Mouse (Mus musculus) liver, embryonic 14.5 days (tissue): Measurements from ENCODE around the gene Serpine1. TPM values are rescaled to one million over a fixed set of nuclear protein-coding genes. Genes with fewer than 3 reads are reported as not detected.

Source experiments
- ATAC-seq: fragments of 200-750 bp; cut with Nextera tagmentation; 2 replicates; pipeline ENCODE4 v1.8.0; 2017; ENCODE audit warnings: moderate number of reproducible peaks, mild to moderate bottlenecking, moderate library complexity; ENCODE audit not compliant: insufficient read depth
- DNase-seq, 3 experiments: peaks; one replicate each; pipeline ENCODE4 v3.0.0-alpha.2; 2012 to 2013; ENCODE audit warnings: low read depth in 3 of 3, low spot score in 3 of 3
- H3K27ac ChIP-seq: fragments of 300-500 bp; sonication (generic); 2 replicates; pipeline ENCODE4 v1.5.1; 2014; ENCODE audit warnings: moderate library complexity, mild to moderate bottlenecking, control low read depth, inconsistent platforms
- H3K27me3 ChIP-seq: fragments of 300-500 bp; sonication (generic); 2 replicates; pipeline ENCODE4 v1.6.1; 2014; ENCODE audit warnings: mild to moderate bottlenecking, low read length, moderate library complexity; ENCODE audit not compliant: control insufficient read depth, insufficient read depth
- H3K36me3 ChIP-seq: fragments of 300-500 bp; sonication (generic); replicated peaks from 2 replicates; pipeline ENCODE4 v1.6.1; 2014; ENCODE audit warnings: low read depth; ENCODE audit not compliant: control insufficient read depth, insufficient read depth
- H3K4me1 ChIP-seq, 2 experiments: fragments of 200-500 bp in 1 of 2; fragments of 300-500 bp in 1 of 2; sonication (generic) in 1 of 2; replicated peaks; 2 replicates each; pipeline ENCODE4 v1.6.1; 2012 to 2014; ENCODE audit warnings: antibody characterized with exemption in 1 of 2, inconsistent platforms in 1 of 2, low read length in 1 of 2; ENCODE audit not compliant: control insufficient read depth in 2 of 2, insufficient read depth in 2 of 2
- H3K4me2 ChIP-seq: fragments of 300-500 bp; sonication (generic); 2 replicates; pipeline ENCODE4 v1.6.1; 2014; ENCODE audit warnings: low read depth, mild to moderate bottlenecking, control low read depth, moderate library complexity
- H3K4me3 ChIP-seq, 2 experiments: fragments of 200-500 bp in 1 of 2; fragments of 300-500 bp in 1 of 2; sonication (generic) in 1 of 2; 2 replicates each; pipeline ENCODE4 v1.5.1; 2012 to 2014; ENCODE audit warnings: low read depth in 2 of 2, low read length in 2 of 2, mild to moderate bottlenecking in 2 of 2, control low read depth in 1 of 2, inconsistent platforms in 1 of 2, moderate library complexity in 1 of 2; ENCODE audit not compliant: insufficient read depth in 1 of 2
- H3K9ac ChIP-seq: fragments of 300-500 bp; sonication (generic); replicated peaks from 2 replicates; pipeline ENCODE4 v1.6.1; 2014; ENCODE audit warnings: mild to moderate bottlenecking, control low read depth, moderate library complexity
- H3K9me3 ChIP-seq: fragments of 300-500 bp; sonication (generic); 2 replicates; pipeline ENCODE4 v1.6.1; 2016; ENCODE audit warnings: low read length, mixed read lengths; ENCODE audit not compliant: control insufficient read depth
- CTCF ChIP-seq: IDR thresholded peaks from 2 replicates; pipeline ENCODE4 v1.5.1; 2016; ENCODE audit warnings: antibody characterized with exemption, low read depth, control low read depth
- EP300 ChIP-seq: IDR thresholded peaks from 2 replicates; pipeline ENCODE4 v1.6.1; 2016; ENCODE audit warnings: antibody characterized with exemption, low read depth
- WGBS: fragments of 180-500 bp; shearing (Covaris S2); extraction: QIAGEN DNeasy Blood & Tissue Kit; methylation state at CpG from one replicate; pipeline ENCODE4 v1.1.7; 2014; ENCODE audit not compliant: insufficient replicate concordance; 5-methylcytosine and 5-hydroxymethylcytosine counted together
- polyA plus RNA-seq, 2 experiments: library from polyadenylated mRNA; depleted of rRNA in 1 of 2; stranded (reverse) in 1 of 2; unstranded in 1 of 2; fragments of >200 nt; fragmentation: Nextera tagmentation in 1 of 2; extraction: Ambion mirVana in 1 of 2; gene quantifications; 2 replicates each; pipeline versions ENCODE4 v1.2.1 to v1.2.3; 2012 to 2014

Serpine1 gene
- polyA plus RNA-seq, 2 experiments = 0.23 TPM; not detected in 1

DNA sequence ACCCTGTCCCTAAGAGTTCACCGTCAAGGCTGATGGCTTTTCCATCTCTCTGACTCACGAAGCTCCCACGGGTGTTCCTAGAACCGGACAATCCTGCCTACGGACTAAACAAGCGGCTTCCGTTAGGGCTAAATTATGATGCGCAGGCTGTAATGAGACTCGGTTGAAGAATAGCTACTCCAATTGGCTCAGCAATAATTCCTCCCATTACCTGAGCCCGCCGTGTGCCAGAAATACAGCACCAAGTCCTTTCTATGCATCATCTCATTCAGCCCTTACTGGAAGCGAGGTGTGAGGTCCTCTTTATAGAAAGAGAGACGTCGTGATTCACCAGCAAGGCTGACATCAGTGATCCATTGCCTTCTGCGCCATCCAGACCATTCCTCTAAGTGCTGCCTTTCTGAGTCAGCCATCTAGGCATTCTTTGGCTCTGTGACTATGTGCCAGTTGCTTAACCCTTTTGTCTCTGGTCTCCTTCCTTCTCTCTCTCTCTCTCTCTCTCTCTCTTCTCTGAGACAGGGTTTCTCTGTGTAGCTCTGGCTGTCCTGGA lies 59.6 kb downstream of the Serpine1 start:
- no peaks in the 10 kb centered on the region for H3K27me3 ChIP-seq
- H3K4me2 ChIP-seq = no peak overlapping the region
- DNase-seq (no peak), ATAC-seq (no peak)
- no peak overlapping the region for H3K27ac ChIP-seq
- no peak overlapping the region for H3K4me3 ChIP-seq
- no peaks in the 10 kb centered on the region for H3K36me3 ChIP-seq
- WGBS = 65% methylated on average over 15 of the region's 15 CpGs
- H3K9ac ChIP-seq = no peak overlapping the region
- TF ChIP-seq EP300 (no peak), CTCF (no peak)
- H3K9me3 ChIP-seq = no peaks in the 10 kb centered on the region
- no peaks in the 10 kb centered on the region for H3K4me1 ChIP-seq

Other genes with a start within 250 kb of the Serpine1 start
- 0.10 and 0.18 TPM in 2 replicates for gene Col26a1, start 189.1 kb downstream of the Serpine1 start, polyA plus RNA-seq (2012; rRNA removed)
- 0.06 and 0.10 TPM in 2 replicates for gene Col26a1, start 189.1 kb downstream of the Serpine1 start, polyA plus RNA-seq (2014; fragmentation: Nextera tagmentation; extraction: Ambion mirVana)
- gene Ift22, start 164.1 kb downstream of the Serpine1 start, polyA plus RNA-seq (2012; rRNA removed) = 1.6 and 2.5 TPM in 2 replicates
- 9.9 and 10.5 TPM in 2 replicates for gene Ift22, start 164.1 kb downstream of the Serpine1 start, polyA plus RNA-seq (2014; fragmentation: Nextera tagmentation; extraction: Ambion mirVana)
- 115 and 154 TPM in 2 replicates for gene Fis1, start 119.0 kb downstream of the Serpine1 start, polyA plus RNA-seq (2012; rRNA removed)
- gene Fis1, start 119.0 kb downstream of the Serpine1 start, polyA plus RNA-seq (2014; fragmentation: Nextera tagmentation; extraction: Ambion mirVana) = 239 and 242 TPM in 2 replicates
- 2.8 and 3.5 TPM in 2 replicates for gene Cldn15, start 105.7 kb downstream of the Serpine1 start, polyA plus RNA-seq (2012; rRNA removed)
- 4.2 TPM in 2 replicates for gene Cldn15, start 105.7 kb downstream of the Serpine1 start, polyA plus RNA-seq (2014; fragmentation: Nextera tagmentation; extraction: Ambion mirVana)
- 13.8 and 13.9 TPM in 2 replicates for gene Plod3, start 85.2 kb downstream of the Serpine1 start, polyA plus RNA-seq (2012; rRNA removed)
- 7.2 and 7.5 TPM in 2 replicates for gene Plod3, start 85.2 kb downstream of the Serpine1 start, polyA plus RNA-seq (2014; fragmentation: Nextera tagmentation; extraction: Ambion mirVana)
- 25.4 and 29.3 TPM in 2 replicates for gene Znhit1, start 84.2 kb downstream of the Serpine1 start, polyA plus RNA-seq (2012; rRNA removed)
- 46.2 and 51.2 TPM in 2 replicates for gene Znhit1, start 84.2 kb downstream of the Serpine1 start, polyA plus RNA-seq (2014; fragmentation: Nextera tagmentation; extraction: Ambion mirVana)
- gene Vgf, start 45.9 kb downstream of the Serpine1 start, polyA plus RNA-seq (2012; rRNA removed) = 0.04 TPM in 2 replicates
- gene Vgf, start 45.9 kb downstream of the Serpine1 start, polyA plus RNA-seq (2014; fragmentation: Nextera tagmentation; extraction: Ambion mirVana) = not detected in 2 replicates
- gene Ap1s1, start 26.1 kb downstream of the Serpine1 start, polyA plus RNA-seq (2012; rRNA removed) = 45.8 and 58.6 TPM in 2 replicates
- 73.9 and 79.4 TPM in 2 replicates for gene Ap1s1, start 26.1 kb downstream of the Serpine1 start, polyA plus RNA-seq (2014; fragmentation: Nextera tagmentation; extraction: Ambion mirVana)
- gene Trim56, start 43.9 kb upstream of the Serpine1 start, polyA plus RNA-seq (2012; rRNA removed) = 3.7 and 5.4 TPM in 2 replicates
- 7.8 and 8.4 TPM in 2 replicates for gene Trim56, start 43.9 kb upstream of the Serpine1 start, polyA plus RNA-seq (2014; fragmentation: Nextera tagmentation; extraction: Ambion mirVana)
- not detected in 2 replicates for gene Muc3, start 77.1 kb upstream of the Serpine1 start, polyA plus RNA-seq (2012; rRNA removed)
- gene Muc3, start 77.1 kb upstream of the Serpine1 start, polyA plus RNA-seq (2014; fragmentation: Nextera tagmentation; extraction: Ambion mirVana) = not detected in 2 replicates
- gene Muc3a, start 140.1 kb upstream of the Serpine1 start, polyA plus RNA-seq (2012; rRNA removed) = 0.06 TPM in 2 replicates
- gene Muc3a, start 140.1 kb upstream of the Serpine1 start, polyA plus RNA-seq (2014; fragmentation: Nextera tagmentation; extraction: Ambion mirVana) = not detected in 2 replicates
- gene Ache, start 215.3 kb upstream of the Serpine1 start, polyA plus RNA-seq (2012; rRNA removed) = 18.1 and 20.5 TPM in 2 replicates
- gene Ache, start 215.3 kb upstream of the Serpine1 start, polyA plus RNA-seq (2014; fragmentation: Nextera tagmentation; extraction: Ambion mirVana) = 12.4 and 16.6 TPM in 2 replicates
- gene Ufsp1, start 222.4 kb upstream of the Serpine1 start, polyA plus RNA-seq (2012; rRNA removed) = 8.2 and 9.4 TPM in 2 replicates
- 6.3 and 7.9 TPM in 2 replicates for gene Ufsp1, start 222.4 kb upstream of the Serpine1 start, polyA plus RNA-seq (2014; fragmentation: Nextera tagmentation; extraction: Ambion mirVana)
- gene Srrt, start 235.4 kb upstream of the Serpine1 start, polyA plus RNA-seq (2012; rRNA removed) = 64.1 and 93.4 TPM in 2 replicates
- gene Srrt, start 235.4 kb upstream of the Serpine1 start, polyA plus RNA-seq (2014; fragmentation: Nextera tagmentation; extraction: Ambion mirVana) = 50.2 and 56.0 TPM in 2 replicates
- gene Trip6, start 242.1 kb upstream of the Serpine1 start, polyA plus RNA-seq (2012; rRNA removed) = 6.7 and 7.2 TPM in 2 replicates
- 4.9 and 6.4 TPM in 2 replicates for gene Trip6, start 242.1 kb upstream of the Serpine1 start, polyA plus RNA-seq (2014; fragmentation: Nextera tagmentation; extraction: Ambion mirVana)